Mouse (Mus musculus): Measurements from ENCODE around the gene Atoh8.

Gene Atoh8

GRCm38 (mm10) chr6:72227665-72228265 lies 7.6 kb downstream of the Atoh8 start:
- no peak for DNase-seq (ENCODE audit: inconsistent ontology term)

DNA sequence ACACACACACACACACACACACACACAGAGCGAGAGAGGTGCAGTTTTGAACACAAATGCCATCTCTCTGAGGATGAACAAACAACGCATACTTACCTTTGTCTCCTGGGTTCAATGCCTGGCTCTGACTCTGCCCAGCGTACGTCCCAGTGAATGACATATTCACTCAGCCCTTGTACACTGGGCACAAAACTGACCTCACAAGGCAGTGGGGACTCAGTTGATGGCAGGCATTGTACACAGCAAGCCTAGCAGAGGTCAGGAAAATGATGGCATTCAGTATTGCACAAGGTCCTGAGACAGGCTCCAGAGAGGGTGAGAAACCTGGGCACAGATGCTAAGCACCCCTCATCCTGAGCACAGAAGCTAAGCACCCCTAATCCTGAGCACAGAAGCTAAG lies 8.4 kb downstream of the Atoh8 start:
- DNase-seq (ENCODE audit: inconsistent ontology term): no peak

GRCm38 (mm10) chr6:72225686-72226085 lies 9.7 kb downstream of the Atoh8 start:
- DNase-seq (ENCODE audit: inconsistent ontology term): no peak

- DNase-seq (ENCODE audit: inconsistent ontology term): no peak
These were observed 11.5 kb downstream of the Atoh8 start for GRCm38 (mm10) chr6:72223892-72224291.

DNA sequence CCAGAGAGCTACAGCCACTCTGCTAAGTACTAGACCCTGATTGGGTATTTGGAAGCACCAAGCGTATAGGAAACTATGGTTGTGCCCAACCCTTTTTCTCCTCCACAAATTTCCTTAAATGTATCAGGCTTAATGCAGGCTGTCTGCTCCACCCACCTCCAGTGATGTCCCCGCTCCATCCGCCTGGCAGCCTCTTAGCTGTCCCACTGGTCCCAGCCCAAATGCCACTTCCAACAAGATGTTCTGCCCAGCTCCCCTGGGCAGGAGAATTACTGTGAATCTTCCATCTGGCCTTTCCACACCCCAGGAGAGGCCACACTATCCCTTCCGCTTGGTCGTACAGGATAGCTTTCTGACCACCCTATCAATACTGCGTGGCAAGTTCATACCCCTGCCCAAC lies 12.5 kb downstream of the Atoh8 start:
- DNase-seq (ENCODE audit: inconsistent ontology term): no peak

DNA sequence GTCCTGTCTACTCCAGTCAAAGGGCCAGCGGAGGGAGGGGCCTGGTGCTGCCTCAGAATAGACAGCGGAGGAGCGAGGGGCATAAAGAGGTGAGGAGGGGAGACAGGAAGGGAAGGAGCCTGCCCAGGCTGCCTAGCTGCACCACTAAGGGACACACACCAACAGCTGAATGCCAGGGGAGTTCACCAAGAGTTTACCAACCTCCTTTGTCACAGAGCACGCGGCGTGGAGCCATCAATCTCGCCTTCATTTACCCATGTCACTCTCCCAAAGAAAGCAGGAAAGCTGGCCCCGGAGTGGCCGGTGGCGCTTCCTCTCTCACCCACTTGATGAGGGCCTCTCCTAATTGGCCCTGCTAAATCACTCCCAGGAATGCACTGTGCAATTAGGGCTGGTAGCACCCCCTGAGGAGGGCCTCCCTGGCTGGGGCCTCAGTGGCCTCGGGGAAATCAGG lies 13.1 kb downstream of the Atoh8 start:
- DNase-seq (ENCODE audit: inconsistent ontology term): peak; percentile 87

- no peak for DNase-seq (ENCODE audit: inconsistent ontology term)
These were observed 14.1 kb downstream of the Atoh8 start for GRCm38 (mm10) chr6:72221271-72221670.

GRCm38 (mm10) chr6:72219549-72219948 lies 15.8 kb downstream of the Atoh8 start:
- DNase-seq (ENCODE audit: inconsistent ontology term): no peak

- no peak for DNase-seq (ENCODE audit: inconsistent ontology term)
These were observed 17.1 kb downstream of the Atoh8 start for GRCm38 (mm10) chr6:72218281-72218680.

DNA sequence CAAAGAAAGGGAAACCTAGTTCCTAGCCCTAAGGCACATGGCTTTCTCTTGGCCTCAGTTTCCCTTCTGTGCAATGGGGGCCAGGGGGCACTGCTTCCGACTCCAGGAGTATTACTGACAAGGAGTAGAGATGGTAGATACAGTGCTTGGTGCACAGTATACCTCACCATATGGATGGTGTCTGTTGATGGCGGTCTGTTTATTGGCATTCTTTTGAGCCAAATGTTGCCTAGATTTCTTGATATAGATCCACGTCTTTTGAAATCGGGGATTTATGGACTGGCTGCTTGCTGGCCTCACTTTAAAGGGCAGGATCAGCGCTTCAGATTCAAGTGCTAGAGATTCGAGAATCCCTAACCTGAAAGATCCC lies 18.0 kb downstream of the Atoh8 start:
- DNase-seq (ENCODE audit: inconsistent ontology term): no peak

DNA sequence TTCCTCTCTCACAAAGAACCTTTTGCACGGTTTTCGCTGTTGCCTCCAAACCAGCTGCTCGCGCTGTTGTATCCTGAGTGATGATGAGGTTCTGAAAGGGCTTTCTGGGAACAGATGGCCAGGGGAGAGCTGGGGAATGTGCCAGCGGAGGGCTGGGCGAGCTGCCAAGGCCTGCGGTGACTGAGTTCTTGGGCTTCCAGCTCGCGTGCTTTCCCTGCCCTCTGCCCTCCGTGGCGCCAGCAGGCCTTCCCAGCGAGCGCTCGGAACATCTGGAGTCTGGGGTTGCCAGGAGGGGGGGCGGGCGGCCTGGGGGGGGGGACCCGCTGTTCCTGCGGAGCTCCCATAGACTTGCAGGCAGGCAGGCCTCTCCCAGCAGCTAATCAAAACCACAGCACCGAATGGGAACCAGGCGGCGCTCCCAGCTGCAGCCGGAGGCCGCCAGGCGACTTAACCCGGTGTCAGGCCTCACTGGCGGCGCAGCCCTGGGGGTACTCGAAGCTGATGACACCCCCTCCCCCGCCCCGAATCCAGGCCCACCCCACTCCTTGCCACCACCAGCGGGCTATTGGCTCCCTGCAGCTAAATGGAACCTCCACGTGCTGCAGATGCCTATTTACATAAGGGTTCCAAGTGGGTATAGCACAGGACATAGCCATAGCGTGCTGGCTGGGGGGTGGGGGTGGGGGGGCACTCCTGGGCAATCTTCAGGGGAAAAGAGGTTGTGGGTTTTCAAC lies 18.5 kb downstream of the Atoh8 start:
- DNase-seq (ENCODE audit: inconsistent ontology term): peak; percentile 100

GRCm38 (mm10) chr6:72215582-72215981 lies 19.8 kb downstream of the Atoh8 start:
- no peak for DNase-seq (ENCODE audit: inconsistent ontology term)

GRCm38 (mm10) chr6:72211360-72211759 lies 24.0 kb downstream of the Atoh8 start:
- DNase-seq (ENCODE audit: inconsistent ontology term): no peak

DNA sequence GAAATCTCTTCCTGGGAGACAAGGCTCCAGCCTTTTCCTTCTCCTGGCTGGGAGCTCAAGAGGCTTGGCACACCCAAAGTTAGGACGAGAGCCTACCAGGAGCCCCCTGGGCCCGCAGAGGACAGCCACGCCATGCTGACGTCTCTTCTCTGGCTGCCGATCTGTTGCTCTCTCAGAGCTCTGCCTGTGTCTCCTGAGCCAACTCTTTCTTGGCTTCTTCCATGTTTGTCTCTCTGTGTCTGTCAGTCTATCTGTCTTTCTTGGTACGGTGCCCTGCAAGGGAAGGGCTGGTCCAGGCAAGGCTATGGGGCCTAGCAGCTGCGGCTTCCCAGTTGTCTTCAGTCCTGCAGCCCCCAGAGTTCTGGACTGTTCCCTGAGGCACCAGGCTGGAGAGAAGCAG lies 24.6 kb downstream of the Atoh8 start:
- no peak for DNase-seq (ENCODE audit: inconsistent ontology term)

DNA sequence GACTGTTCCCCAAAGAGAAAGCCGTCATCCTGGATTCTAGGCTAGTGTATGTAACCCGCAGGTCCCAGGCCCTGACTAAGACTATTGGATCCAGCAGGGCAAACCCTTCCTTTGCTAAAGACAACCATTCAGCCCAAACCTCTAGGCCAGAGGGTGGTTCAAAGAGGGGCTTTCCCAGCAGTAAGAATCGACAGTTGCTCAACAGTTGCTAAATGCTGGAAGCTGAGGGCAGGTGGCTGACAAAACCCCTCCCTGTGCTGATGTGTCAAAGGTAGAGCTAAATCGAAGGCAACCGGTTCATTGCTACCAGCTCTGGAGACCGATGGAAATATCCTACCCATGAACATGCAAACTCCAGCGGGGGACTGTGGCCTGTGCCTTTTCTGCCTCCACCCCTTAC lies 25.6 kb downstream of the Atoh8 start:
- no peak for DNase-seq (ENCODE audit: inconsistent ontology term)

- peak; percentile 42 for DNase-seq (ENCODE audit: inconsistent ontology term)
These were observed 26.9 kb downstream of the Atoh8 start for GRCm38 (mm10) chr6:72208406-72209045.

- no peak for DNase-seq (ENCODE audit: inconsistent ontology term)
These were observed 29.4 kb downstream of the Atoh8 start for GRCm38 (mm10) chr6:72206021-72206420.

GRCm38 (mm10) chr6:72204858-72205257 lies 30.5 kb downstream of the Atoh8 start:
- DNase-seq (ENCODE audit: inconsistent ontology term): no peak

DNA sequence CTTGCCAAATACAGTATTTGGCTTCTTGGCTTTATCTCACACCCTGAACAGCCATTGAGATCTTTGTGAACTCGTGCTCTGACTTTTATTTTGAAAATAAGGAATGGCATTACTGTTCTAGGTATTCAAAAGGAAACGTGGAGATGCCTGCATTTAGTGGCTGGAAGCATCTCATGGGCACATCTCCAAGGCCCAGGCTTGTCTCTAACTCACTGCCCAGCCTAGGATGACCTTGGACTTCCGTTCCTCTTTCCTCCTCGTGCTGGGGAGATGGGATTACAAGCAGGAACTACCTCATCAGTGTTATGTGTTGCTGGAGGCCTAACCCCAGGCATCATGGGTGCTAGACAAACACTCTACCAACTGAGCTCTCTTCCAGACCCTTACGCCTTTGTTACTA lies 32.1 kb downstream of the Atoh8 start:
- no peak for DNase-seq (ENCODE audit: inconsistent ontology term)

GRCm38 (mm10) chr6:72202732-72203131 lies 32.6 kb downstream of the Atoh8 start:
- no peak for DNase-seq (ENCODE audit: inconsistent ontology term)

DNA sequence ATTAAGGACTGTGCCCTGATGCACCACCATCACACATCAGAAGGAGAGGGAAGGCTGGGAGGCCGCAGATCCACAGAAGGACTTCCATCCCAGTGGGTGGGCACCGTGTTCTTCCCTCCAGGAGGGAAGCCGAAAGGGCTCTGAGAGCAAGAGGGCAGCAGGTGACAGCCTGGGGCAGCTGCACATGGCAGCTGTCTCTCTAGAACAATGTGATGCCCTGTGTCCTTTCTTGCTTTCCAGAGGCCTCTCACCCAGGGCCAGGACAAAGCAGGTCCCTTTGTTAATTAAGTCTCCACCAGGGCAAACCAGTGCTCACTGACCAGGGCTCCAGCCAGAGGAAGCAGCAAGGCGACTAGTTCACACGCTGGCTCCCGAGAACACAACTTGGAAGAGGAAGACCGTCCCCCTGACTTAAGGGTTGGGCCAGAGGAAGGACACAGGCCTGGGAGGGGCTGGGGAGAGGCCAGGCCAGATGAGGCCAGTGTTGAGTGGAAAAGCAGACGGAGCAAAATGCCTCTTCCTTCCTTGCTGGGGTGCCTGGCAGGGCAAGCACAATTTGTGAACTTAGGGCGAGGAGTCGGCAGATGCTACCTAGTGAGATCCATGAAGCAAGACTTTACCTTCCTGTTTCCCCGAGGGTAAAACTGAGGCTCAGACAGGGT lies 34.7 kb downstream of the Atoh8 start:
- no peak for DNase-seq (ENCODE audit: inconsistent ontology term)

DNA sequence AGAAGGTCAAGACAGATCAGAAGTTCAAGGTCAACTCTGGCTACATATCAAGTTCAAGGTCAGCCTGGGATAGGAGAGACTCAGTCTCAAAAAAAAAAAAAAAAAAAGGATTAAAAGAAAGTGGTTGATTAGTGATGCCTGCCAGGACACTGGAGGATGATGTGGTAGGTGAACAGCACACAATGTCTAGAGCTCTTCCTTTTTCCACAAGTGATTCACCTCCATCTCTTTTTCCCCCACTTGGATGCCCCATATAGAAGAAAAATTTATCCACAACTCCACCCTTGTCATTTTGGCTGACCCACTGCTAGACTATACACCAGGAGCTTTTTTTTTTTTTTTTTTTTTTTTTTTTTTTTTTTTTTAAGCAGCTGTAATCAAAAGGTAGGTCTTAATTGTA lies 37.9 kb downstream of the Atoh8 start:
- DNase-seq (ENCODE audit: inconsistent ontology term): no peak

GRCm38 (mm10) chr6:72196660-72197059 lies 38.7 kb downstream of the Atoh8 start:
- no peak for DNase-seq (ENCODE audit: inconsistent ontology term)

Measured in Muller cell, postnatal 12 days (primary cell).